Mouse (Mus musculus) heart, postnatal 0 days (tissue): Measurements from ENCODE around the gene Atp1a1. TPM values are rescaled to one million over a fixed set of nuclear protein-coding genes. Genes with fewer than 3 reads are reported as not detected.

Experiments used
- ATAC-seq: fragments of 200-750 bp; cut with Nextera tagmentation; 2 replicates; pipeline ENCODE4 v1.8.0; 2017; ENCODE audit warnings: low read depth, moderate number of reproducible peaks, moderate library complexity; ENCODE audit not compliant: insufficient read depth
- DNase-seq: peaks from one replicate; pipeline ENCODE4 v3.0.0-alpha.2; 2016; ENCODE audit warnings: low spot score
- H3K27ac ChIP-seq: fragments of 300-500 bp; sonication (generic); 2 replicates; pipeline ENCODE4 v1.5.1; 2014; ENCODE audit warnings: low read depth, mild to moderate bottlenecking
- H3K27me3 ChIP-seq: fragments of 300-500 bp; sonication (generic); 2 replicates; pipeline ENCODE4 v1.6.1; 2014; ENCODE audit warnings: low read length, mixed read lengths; ENCODE audit not compliant: control insufficient read depth, insufficient read depth
- H3K36me3 ChIP-seq: fragments of 300-500 bp; sonication (generic); replicated peaks from 2 replicates; pipeline ENCODE4 v1.6.1; 2014; ENCODE audit warnings: low read length, mixed read lengths; ENCODE audit not compliant: control insufficient read depth, insufficient read depth
- H3K4me1 ChIP-seq: fragments of 300-500 bp; sonication (generic); 2 replicates; pipeline ENCODE4 v1.6.1; 2014; ENCODE audit warnings: antibody characterized with exemption; ENCODE audit not compliant: control insufficient read depth, insufficient read depth
- H3K4me2 ChIP-seq: fragments of 300-500 bp; sonication (generic); 2 replicates; pipeline ENCODE4 v1.6.1; 2014; ENCODE audit warnings: low read depth, mild to moderate bottlenecking, low read length, moderate library complexity
- H3K4me3 ChIP-seq: fragments of 300-500 bp; sonication (generic); 2 replicates; pipeline ENCODE4 v1.5.1; 2014; ENCODE audit warnings: low read depth, low read length
- H3K9ac ChIP-seq: fragments of 300-500 bp; sonication (generic); replicated peaks from 2 replicates; pipeline ENCODE4 v1.6.1; 2014; ENCODE audit warnings: low read depth, low read length, mixed read lengths
- H3K9me3 ChIP-seq: fragments of 300-500 bp; sonication (generic); replicated peaks from 2 replicates; pipeline ENCODE4 v1.6.1; 2016; ENCODE audit warnings: low read length; ENCODE audit not compliant: control insufficient read depth
- CTCF ChIP-seq: IDR thresholded peaks from 2 replicates; pipeline ENCODE4 v1.5.1; 2016; ENCODE audit warnings: antibody characterized with exemption, control low read depth, low read depth
- EP300 ChIP-seq: IDR thresholded peaks from 2 replicates; pipeline ENCODE4 v1.6.1; 2016; ENCODE audit warnings: antibody characterized with exemption, low read depth
- WGBS: fragments of 180-500 bp; shearing (Covaris S2); extraction: QIAGEN DNeasy Blood & Tissue Kit; methylation state at CpG from one replicate; pipeline ENCODE4 v1.1.7; 2014; 5-methylcytosine and 5-hydroxymethylcytosine counted together
- polyA plus RNA-seq: library from polyadenylated mRNA; unstranded; fragments of >200 nt; fragmentation: Nextera tagmentation; extraction: Ambion mirVana; gene quantifications from 2 replicates; pipeline ENCODE4 v1.2.1, GENCODE M21; 2015
- total RNA-seq: library from RNA; depleted of rRNA; stranded (reverse); fragments of >200 nt; gene quantifications from 2 replicates; pipeline ENCODE4 v1.2.3, GENCODE M21; 2014; ENCODE audit warnings: low replicate concordance; rRNA removed

Atp1a1 gene
- total RNA-seq (914 and 1,212 TPM in 2 replicates), polyA plus RNA-seq (227 and 257 TPM in 2 replicates)

DNA sequence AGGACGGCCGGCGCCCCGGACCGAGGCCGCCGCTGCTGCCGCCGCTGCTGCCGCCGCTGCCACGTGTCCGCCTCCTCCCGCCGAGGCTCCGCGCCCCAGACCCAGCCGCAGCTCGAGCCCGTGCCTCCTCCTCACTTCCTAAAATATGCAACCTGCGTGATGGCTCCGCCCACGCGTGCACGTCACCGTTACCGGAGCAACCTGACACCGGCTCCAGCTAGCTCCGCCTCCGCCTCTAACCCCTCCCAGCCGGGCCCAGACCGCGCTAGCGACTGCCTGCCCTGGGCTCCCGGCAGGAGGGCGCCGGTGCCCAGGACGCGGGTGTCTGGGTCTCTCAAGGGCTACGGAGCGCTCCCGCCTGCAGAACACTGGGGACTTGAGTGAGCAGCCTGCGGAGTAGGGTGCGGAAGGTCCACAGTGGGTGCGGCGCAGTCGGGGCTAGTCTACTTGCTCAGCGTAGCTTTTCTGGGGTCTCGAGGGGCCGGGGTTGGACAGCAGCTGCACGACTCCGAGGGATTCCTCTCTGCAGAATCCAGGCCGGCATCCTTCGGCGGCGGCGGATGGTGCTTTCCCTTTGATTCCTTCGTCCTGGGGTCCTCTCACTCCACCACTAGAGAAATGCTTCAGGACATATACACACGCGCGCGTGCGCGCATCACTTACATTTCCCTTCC is at the start of gene Atp1a1:
TSS of gene Atp1a1 (minus strand) at position 135 of the 674 bp plus-strand sequence.
- Histone ChIP-seq H3K27me3 (no peaks in the 10 kb centered on the region), H3K4me1 (peaks cover 16% of the 10 kb centered on the region), H3K27ac (peak within 1 kb of the TSS; percentile 100), H3K4me2 (peak within 1 kb of the TSS; percentile 85), H3K36me3 (no peaks in the 10 kb centered on the region), H3K9ac (peak within 1 kb of the TSS; percentile 99), H3K9me3 (no peaks in the 10 kb centered on the region), H3K4me3 (peak within 1 kb of the TSS; percentile 82)
- under 1% methylated on average over 44 of the region's 64 CpGs for WGBS
- TF ChIP-seq CTCF (peak; percentile 21; the same call in 1 of the 2 replicates), EP300 (no peak)
- ATAC-seq (peak; percentile 88), DNase-seq (peak; percentile 96)

- Histone ChIP-seq H3K9me3 (no peaks in the 10 kb centered on the region), H3K9ac (no peak overlapping the region), H3K27me3 (no peaks in the 10 kb centered on the region), H3K4me2 (no peak overlapping the region), H3K4me1 (no peaks in the 10 kb centered on the region), H3K4me3 (no peak overlapping the region), H3K36me3 (no peaks in the 10 kb centered on the region), H3K27ac (no peak overlapping the region)
- 53% methylated on average over 7 of the region's 7 CpGs for WGBS
- no peak for TF ChIP-seq EP300
- no peak for TF ChIP-seq CTCF
- DNase-seq (no peak), ATAC-seq (no peak)
Observed at GRCm38 (mm10) chr3:101653446-101653845, 49.0 kb upstream of the Atp1a1 start.

GRCm38 (mm10) chr3:101652967-101653366 is 48.5 kb upstream of the Atp1a1 start:
- H3K27me3 ChIP-seq = no peaks in the 10 kb centered on the region
- 76% methylated on average over 2 of the region's 2 CpGs for WGBS
- ATAC-seq (no peak), DNase-seq (no peak)
- no peak overlapping the region for H3K4me3 ChIP-seq
- H3K36me3 ChIP-seq = no peaks in the 10 kb centered on the region
- no peaks in the 10 kb centered on the region for H3K4me1 ChIP-seq
- H3K9me3 ChIP-seq = no peaks in the 10 kb centered on the region
- TF ChIP-seq CTCF (no peak), EP300 (no peak)
- H3K9ac ChIP-seq = no peak overlapping the region
- H3K4me2 ChIP-seq = no peak overlapping the region
- H3K27ac ChIP-seq = no peak overlapping the region

DNA sequence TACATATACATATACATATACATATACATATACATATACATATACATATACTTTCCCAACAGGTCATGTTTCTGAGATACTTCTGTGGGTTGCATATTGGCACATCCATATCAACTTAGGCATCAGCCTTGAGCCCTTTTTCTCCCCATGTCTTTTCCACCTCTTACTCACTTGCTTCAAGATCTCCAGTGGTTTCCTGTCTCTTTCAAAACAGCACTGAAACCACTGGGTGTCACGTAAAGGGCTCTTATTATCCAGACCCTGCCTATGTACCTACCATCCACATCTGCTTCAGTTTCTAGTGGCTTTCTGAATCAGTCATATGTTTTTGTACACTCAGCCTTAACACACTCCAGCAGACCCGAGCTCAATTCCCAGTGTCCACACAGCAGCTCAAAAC is 45.8 kb upstream of the Atp1a1 start:
- DNase-seq (no peak), ATAC-seq (no peak)
- H3K4me3 ChIP-seq = no peak overlapping the region
- no peaks in the 10 kb centered on the region for H3K9me3 ChIP-seq
- H3K27ac ChIP-seq = no peak overlapping the region
- no peaks in the 10 kb centered on the region; the same call in 1 of the 2 replicates for H3K4me1 ChIP-seq
- WGBS = 65% methylated on average over 2 of the region's 2 CpGs
- TF ChIP-seq EP300 (no peak), CTCF (no peak)
- H3K27me3 ChIP-seq = no peaks in the 10 kb centered on the region
- H3K9ac ChIP-seq = no peak overlapping the region
- H3K36me3 ChIP-seq = no peaks in the 10 kb centered on the region
- H3K4me2 ChIP-seq = no peak overlapping the region

- TF ChIP-seq EP300 = no peak
- TF ChIP-seq CTCF = no peak
- no peaks in the 10 kb centered on the region for H3K9me3 ChIP-seq
- WGBS = 33% methylated on average over 2 of the region's 2 CpGs
Observed at GRCm38 (mm10) chr3:101649271-101649670, 44.8 kb upstream of the Atp1a1 start.

More at GRCm38 (mm10) chr3:101649271-101649670, 44.8 kb upstream of the Atp1a1 start:
- H3K27me3 ChIP-seq = no peaks in the 10 kb centered on the region
- no peak overlapping the region for H3K4me3 ChIP-seq
- no peak for DNase-seq
- ATAC-seq = no peak
- no peak overlapping the region for H3K27ac ChIP-seq
- H3K36me3 ChIP-seq = no peaks in the 10 kb centered on the region
- H3K9ac ChIP-seq = no peak overlapping the region
- no peak overlapping the region for H3K4me2 ChIP-seq
- H3K4me1 ChIP-seq = no peaks in the 10 kb centered on the region; the same call in 1 of the 2 replicates
